Mouse (Mus musculus): ENCODE results near the gene 8030411F24Rik. TPM values are rescaled to one million over a fixed set of nuclear protein-coding genes. Genes with fewer than 3 reads are reported as not detected.

8030411F24Rik gene
- not detected for polyA plus RNA-seq (2017; shearing (Covaris generic))

DNA sequence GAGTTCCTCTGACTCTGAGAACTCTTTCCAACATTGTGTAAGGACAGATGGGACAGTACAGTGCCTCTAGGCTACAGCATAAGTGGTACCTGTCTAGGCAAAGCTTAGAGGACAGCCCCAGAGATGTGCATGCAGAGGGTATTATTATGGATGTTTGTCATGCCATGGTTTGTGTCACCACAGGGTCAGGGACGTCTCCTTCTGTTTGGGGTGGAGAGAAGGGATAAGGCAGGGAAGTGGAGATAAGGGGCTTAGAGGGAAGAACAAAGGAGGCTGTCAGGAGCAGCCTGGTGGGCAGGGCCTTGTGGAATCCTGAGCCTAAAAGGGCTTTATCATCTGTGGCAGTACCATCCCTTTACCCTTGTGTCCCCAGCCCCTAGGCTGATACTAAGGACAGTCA is at the start of gene 8030411F24Rik:
TSS of gene 8030411F24Rik (plus strand) at position 301 of the 400 bp plus-strand sequence.

DNA sequence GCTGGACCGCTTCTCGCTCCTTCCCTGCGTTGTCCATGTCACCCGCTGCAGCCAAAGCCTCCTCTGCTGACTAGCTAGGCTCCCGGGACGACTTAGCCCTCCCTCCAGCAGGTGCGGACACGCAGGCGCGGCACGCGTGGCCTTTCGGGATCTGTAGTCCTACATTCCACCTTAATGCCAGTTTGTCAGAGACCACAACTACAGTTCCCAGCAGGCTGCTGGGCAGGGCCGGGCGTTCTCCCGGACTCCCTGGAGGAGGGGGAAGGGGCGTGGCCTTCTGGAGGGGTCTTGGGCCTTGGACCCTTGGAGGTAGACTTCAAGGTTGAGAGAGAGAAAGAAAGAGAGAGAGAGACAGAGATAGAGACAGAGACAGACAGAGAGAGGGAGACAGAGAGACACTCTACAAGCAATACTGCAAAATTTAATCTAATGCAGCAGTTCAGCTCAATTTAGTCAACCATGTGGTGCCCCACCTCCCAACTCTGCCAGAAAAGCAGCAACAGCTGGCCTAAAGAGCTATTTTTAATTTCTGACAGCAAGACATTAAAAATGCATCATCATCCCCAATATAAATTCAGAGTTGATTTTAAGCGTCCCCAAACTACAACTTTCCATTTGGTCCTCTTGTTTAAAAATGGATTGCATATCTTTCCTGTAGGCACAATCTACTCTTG is 49.3 kb upstream of the 8030411F24Rik start, which contains the start of gene Napb:
TSS of gene Napb (minus strand) at position 141 of the 674 bp plus-strand sequence.

GRCm38 (mm10) chr2:148750058-148750457 is 31.8 kb upstream of the 8030411F24Rik start, which contains the start of gene Cstl1:
Gene Cstl1 (plus strand): TSS chr2:148750358.

DNA sequence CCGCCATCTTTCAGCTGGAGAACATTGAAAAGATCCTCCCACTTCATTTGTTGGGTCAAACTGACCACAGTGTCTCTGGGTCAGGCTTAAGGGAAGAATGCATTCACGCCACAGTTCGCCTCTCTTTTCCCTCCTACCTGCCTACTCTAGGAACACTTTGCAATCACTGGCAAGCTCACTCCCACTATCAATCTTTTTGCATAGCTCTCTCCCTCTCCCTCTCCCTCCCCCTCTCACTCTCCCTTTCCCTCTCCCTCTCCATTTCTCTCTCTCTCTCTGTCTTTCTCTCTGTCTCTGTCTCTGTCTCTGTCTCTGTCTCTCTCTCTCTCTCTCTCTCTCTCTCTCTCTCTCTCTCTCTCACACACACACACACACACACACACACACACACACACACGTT is 10.4 kb upstream of the 8030411F24Rik start, which contains the start of gene Cst11:
TSS of gene Cst11 (minus strand) at position 101 of the 400 bp plus-strand sequence.

DNA sequence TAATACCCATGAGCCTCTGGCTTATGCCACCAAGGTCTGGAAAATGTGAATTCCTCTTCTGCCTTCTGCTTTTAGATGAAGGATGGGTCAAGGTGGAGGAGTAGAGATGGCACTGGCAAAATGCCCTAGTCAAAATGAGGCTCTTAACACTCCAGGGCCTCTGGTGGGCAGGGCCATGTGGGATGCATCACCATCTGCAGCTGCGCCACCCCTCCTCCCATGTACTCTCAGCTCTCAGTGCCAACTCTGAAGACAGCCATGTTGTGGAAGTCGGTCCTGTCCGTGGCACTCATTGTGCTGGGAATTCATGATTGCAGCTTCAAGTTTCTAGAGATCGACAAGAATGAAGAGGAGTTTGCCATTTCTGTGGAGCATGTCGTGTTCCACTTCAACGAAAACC is 7.3 kb downstream of the 8030411F24Rik start, which contains the start of gene Cst12:
TSS of gene Cst12 (plus strand) at position 220 of the 400 bp plus-strand sequence.

DNA sequence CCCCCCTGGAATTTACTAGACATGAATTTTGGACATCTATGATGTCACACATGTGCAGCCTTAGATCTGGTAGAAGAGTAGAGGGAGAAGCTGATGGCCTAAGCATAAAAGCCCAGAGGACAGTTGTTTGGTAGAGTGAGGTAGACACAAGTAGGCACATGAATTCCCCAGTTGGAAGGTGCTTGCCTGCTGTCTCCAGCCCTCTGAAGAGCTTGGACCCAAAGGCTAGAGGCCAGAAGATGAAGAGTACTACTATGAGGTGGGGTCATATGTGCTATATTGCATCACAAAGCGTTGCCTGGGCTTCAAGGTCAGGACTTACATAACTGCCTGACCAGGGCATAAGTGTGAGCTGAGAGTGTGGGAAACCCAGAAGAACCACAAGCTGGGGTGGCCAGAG is 16.7 kb downstream of the 8030411F24Rik start, which contains the start of gene Cst8:
TSS of gene Cst8 (plus strand) at position 301 of the 400 bp plus-strand sequence.

DNA sequence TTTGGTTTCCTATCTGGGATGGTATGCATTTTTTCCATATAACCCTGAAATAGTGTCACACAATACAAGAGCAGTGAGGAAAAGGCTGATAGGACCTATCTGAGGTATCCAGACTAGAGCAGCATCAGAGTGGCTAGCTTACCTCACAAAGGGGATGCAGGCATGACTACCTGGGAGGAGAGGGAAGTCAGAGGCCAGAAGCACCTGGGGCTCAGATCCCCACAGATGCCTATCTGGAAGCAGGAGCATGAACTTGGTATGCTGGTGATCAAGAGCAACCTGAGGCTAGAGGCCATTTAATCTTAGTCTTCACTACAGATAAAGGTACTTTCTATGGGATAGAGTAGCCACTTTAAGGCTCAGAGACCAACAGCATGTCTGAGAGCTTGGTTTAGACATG is 38.1 kb downstream of the 8030411F24Rik start, which contains the start of gene Cst13:
TSS of gene Cst13 (plus strand) at position 173 of the 400 bp plus-strand sequence.

GRCm38 (mm10) chr2:148834912-148835311 is 53.1 kb downstream of the 8030411F24Rik start, which contains the start of gene Cst9:
Gene Cst9 (plus strand): TSS chr2:148835147.

Other genes with a start within 250 kb of the 8030411F24Rik start
- 69.9 TPM for gene Nxt1, start 109.4 kb upstream of the 8030411F24Rik start, polyA plus RNA-seq (2017; shearing (Covaris generic))
- 22.3 TPM for gene Gzf1, start 101.0 kb upstream of the 8030411F24Rik start, polyA plus RNA-seq (2017; shearing (Covaris generic))
- 1.9 TPM for gene Napb, start 49.5 kb upstream of the 8030411F24Rik start, polyA plus RNA-seq (2017; shearing (Covaris generic))
- not detected for gene Cstl1, start 31.7 kb upstream of the 8030411F24Rik start, polyA plus RNA-seq (2017; shearing (Covaris generic))
- gene Cst11, start 10.5 kb upstream of the 8030411F24Rik start, polyA plus RNA-seq (2017; shearing (Covaris generic)), result not detected
- gene Cst12, start 7.4 kb downstream of the 8030411F24Rik start, polyA plus RNA-seq (2017; shearing (Covaris generic)), result not detected
- gene Cst8, start 16.8 kb downstream of the 8030411F24Rik start, polyA plus RNA-seq (2017; shearing (Covaris generic)), result not detected
- not detected for gene Cst13, start 38.1 kb downstream of the 8030411F24Rik start, polyA plus RNA-seq (2017; shearing (Covaris generic))
- not detected for gene Cst9, start 53.1 kb downstream of the 8030411F24Rik start, polyA plus RNA-seq (2017; shearing (Covaris generic))
- gene 9230104L09Rik, start 83.0 kb downstream of the 8030411F24Rik start, polyA plus RNA-seq (2017; shearing (Covaris generic)), result not detected
- gene Cst3, start 93.7 kb downstream of the 8030411F24Rik start, polyA plus RNA-seq (2017; shearing (Covaris generic)), result 188 TPM
- not detected for gene Gm1330, start 221.2 kb downstream of the 8030411F24Rik start, polyA plus RNA-seq (2017; shearing (Covaris generic))
- not detected for gene Gm10750, start 235.2 kb downstream of the 8030411F24Rik start, polyA plus RNA-seq (2017; shearing (Covaris generic))